Mouse (Mus musculus): ENCODE data around the gene Sgsm2. TPM values are rescaled to one million over a fixed set of nuclear protein-coding genes. Genes with fewer than 3 reads are reported as not detected.

Gene Sgsm2
- polyA plus RNA-seq, 1 experiment from 2014 or later: 6.6 TPM

DNA sequence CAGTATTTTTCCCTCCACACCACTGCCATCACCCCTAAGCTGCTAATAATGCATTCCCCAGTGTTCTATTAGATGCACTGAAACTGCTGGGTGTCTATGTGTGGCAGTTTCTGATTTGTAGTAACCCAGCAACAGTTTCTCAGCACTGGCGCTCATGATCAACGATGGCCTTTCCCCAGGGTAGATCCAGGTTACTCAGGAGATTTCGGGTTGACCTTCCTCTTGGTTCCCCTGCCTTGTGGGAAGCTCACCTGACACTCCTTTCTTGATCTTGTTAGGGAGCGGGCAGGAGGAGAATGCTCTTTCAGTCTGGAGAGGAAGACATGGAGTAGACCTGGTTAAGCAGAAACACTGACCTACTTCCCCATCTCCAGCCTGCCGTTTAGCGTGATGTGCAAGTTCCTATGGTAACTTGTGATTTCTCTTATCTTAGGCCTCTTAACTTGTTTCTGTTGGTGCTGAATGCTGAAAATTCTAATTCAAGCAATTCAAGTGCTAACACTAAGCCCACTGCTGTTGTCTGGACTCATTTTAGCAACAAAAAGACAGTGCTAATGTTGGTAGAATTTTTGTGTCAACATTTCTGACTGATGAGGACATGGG is 88.5 kb downstream of the Sgsm2 start:
- Histone ChIP-seq H3K4me1 (ENCODE audit: insufficient read depth, low read length) (0 out of 2 replicates have a peak, but pooled peaks cover 3% of the 10 kb centered on the region), H3K36me3 (ENCODE audit: insufficient read depth, low read length) (peaks cover 51% of the 10 kb centered on the region), H3K27me3 (ENCODE audit: insufficient read depth, low read length) (no peaks in the 10 kb centered on the region), H3K9ac (replicated peaks; ENCODE audit: low read length) (no peak overlapping the region), H3K27ac (ENCODE audit: low read length) (no peak overlapping the region), H3K4me3 (ENCODE audit: low read length) (no peak overlapping the region), H3K9me3 (ENCODE audit: low read length) (no peaks in the 10 kb centered on the region), H3K4me2 (replicated peaks; ENCODE audit: low read depth, low read length) (no peak overlapping the region)
- no peak for ATAC-seq (ENCODE audit: low FRiP score, low TSS enrichment)
- WGBS: 95% methylated on average over 6 of the region's 6 CpGs

DNA sequence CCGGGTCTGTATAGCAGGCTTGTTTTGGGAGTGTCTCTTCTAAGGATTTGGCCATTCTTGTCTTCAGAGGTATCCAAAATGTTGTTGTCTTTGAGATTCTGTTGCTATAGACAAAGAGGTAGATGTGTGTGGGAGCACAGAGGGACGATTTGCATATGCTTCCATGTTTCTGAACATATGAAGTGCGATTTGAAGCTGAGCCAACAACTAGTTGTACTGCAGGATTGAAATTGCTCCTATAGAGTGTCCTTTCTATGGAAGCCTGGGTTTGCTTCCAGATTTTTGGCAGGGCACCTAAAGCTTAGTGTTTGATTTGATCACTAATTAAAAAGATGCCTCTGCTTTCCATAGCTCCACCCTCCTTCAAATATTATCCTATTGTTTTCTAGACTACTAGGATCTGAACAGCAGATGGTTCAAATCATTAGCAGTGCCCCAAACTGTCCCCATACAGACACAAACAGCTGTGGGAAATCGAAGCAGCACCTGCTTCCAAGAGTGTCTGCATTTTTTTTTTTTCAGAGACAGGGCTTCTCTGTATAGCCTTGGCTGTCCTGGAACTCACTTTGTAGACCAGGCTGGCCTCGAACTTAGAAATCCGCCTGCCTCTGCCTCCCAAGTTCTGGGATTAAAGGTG is 89.5 kb downstream of the Sgsm2 start:
- Histone ChIP-seq H3K4me2 (replicated peaks; ENCODE audit: low read depth, low read length) (no peak overlapping the region), H3K27ac (ENCODE audit: low read length) (no peak overlapping the region), H3K9ac (replicated peaks; ENCODE audit: low read length) (no peak overlapping the region), H3K27me3 (ENCODE audit: insufficient read depth, low read length) (no peaks in the 10 kb centered on the region), H3K4me3 (ENCODE audit: low read length) (no peak overlapping the region), H3K36me3 (ENCODE audit: insufficient read depth, low read length) (peaks cover 47% of the 10 kb centered on the region), H3K9me3 (ENCODE audit: low read length) (no peaks in the 10 kb centered on the region), H3K4me1 (ENCODE audit: insufficient read depth, low read length) (0 out of 2 replicates have a peak, but pooled peaks cover 3% of the 10 kb centered on the region)
- WGBS: 85% methylated on average over 6 of the region's 6 CpGs
- no peak for ATAC-seq (ENCODE audit: low FRiP score, low TSS enrichment)

DNA sequence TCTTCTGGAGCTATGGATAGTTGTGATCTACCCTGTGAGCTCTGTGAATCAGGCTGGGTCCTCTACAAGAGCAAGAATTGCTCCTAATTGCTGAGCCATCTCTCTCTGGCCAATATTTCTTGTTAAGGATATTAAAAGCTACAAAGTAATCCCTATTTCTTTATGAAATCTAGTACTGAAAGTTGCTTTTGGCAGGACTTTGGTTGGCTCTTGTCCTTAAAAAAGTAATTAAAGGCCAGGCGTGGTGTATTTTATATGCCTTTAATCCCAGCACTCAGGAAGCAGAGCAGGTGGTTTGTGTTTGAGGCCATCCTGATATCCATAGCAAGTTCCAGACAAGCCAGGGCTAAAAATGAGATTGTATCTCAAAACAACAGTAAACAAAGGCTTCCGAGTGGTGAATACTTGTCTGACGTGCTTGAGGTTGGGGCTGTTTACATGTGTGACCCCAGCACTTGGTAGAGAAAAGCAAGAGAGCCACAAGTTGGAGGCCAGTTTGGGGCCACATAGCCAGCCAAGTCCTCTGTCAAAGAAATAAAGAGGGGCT is 92.7 kb downstream of the Sgsm2 start:
- 80% methylated on average over 3 of the region's 3 CpGs for WGBS
- peaks cover 48% of the 10 kb centered on the region for H3K36me3 ChIP-seq (ENCODE audit: insufficient read depth, low read length)

DNA sequence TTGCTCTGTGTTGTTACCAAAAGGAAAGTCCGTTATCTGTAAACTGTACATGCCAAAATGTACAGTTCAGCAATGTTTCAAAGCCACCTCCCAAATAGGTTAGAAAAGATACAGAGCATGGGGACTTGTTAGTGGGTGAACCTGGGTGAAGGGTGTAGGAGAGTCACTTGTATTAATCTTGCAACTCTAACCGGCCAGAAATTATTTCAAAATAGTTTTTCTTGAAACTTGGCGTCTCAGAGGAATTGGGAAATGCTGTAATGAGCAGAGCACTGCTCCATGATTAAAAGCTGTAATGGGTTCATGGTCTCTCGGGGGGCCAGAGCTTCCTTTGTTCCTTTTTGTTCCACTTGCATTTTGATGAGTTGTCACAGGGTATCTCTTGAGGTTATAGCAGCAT is 96.2 kb downstream of the Sgsm2 start:
- H3K27me3 ChIP-seq (ENCODE audit: insufficient read depth, low read length): no peaks in the 10 kb centered on the region
- no peak overlapping the region for H3K9ac ChIP-seq (replicated peaks; ENCODE audit: low read length)
- no peaks in the 10 kb centered on the region for H3K4me1 ChIP-seq (ENCODE audit: insufficient read depth, low read length)

More for the DNA sequence above, 92.7 kb downstream of the Sgsm2 start:
- no peak overlapping the region for H3K9ac ChIP-seq (replicated peaks; ENCODE audit: low read length)
- no peaks in the 10 kb centered on the region for H3K27me3 ChIP-seq (ENCODE audit: insufficient read depth, low read length)
- no peak for ATAC-seq (ENCODE audit: low FRiP score, low TSS enrichment)
- H3K4me2 ChIP-seq (replicated peaks; ENCODE audit: low read depth, low read length): no peak overlapping the region
- H3K4me1 ChIP-seq (ENCODE audit: insufficient read depth, low read length): no peaks in the 10 kb centered on the region
- H3K4me3 ChIP-seq (ENCODE audit: low read length): no peak overlapping the region
- H3K9me3 ChIP-seq (ENCODE audit: low read length): no peaks in the 10 kb centered on the region
- no peak overlapping the region for H3K27ac ChIP-seq (ENCODE audit: low read length)

More for the DNA sequence above, 96.2 kb downstream of the Sgsm2 start:
- Histone ChIP-seq H3K4me2 (replicated peaks; ENCODE audit: low read depth, low read length) (no peak overlapping the region), H3K36me3 (ENCODE audit: insufficient read depth, low read length) (peaks cover 50% of the 10 kb centered on the region), H3K9me3 (ENCODE audit: low read length) (no peaks in the 10 kb centered on the region), H3K27ac (ENCODE audit: low read length) (no peak overlapping the region), H3K4me3 (ENCODE audit: low read length) (no peak overlapping the region)
- 87% methylated on average over 4 of the region's 4 CpGs for WGBS
- no peak for ATAC-seq (ENCODE audit: low FRiP score, low TSS enrichment)

Small RNA genes within 50 kb of the gene (microRNA-seq; reads per million reads assigned to microRNA genes)
- 0.79 reads per million for gene Mir6926

Other genes with a start within 250 kb of the Sgsm2 start
- 44.6 and 46.3 TPM in 2 replicates for gene Cluh, start 247.6 kb downstream of the Sgsm2 start, polyA plus RNA-seq (2015; fragmentation: Nextera tagmentation; extraction: Ambion mirVana)
- gene Pafah1b1, start 172.4 kb downstream of the Sgsm2 start, polyA plus RNA-seq (2015; fragmentation: Nextera tagmentation; extraction: Ambion mirVana): 34.4 and 36.9 TPM in 2 replicates
- gene Mettl16, start 126.2 kb downstream of the Sgsm2 start, polyA plus RNA-seq (2015; fragmentation: Nextera tagmentation; extraction: Ambion mirVana): 53.3 and 59.4 TPM in 2 replicates
- 4.7 and 4.8 TPM in 2 replicates for gene Mnt, start 66.1 kb downstream of the Sgsm2 start, polyA plus RNA-seq (2015; fragmentation: Nextera tagmentation; extraction: Ambion mirVana)
- 50.1 and 50.8 TPM in 2 replicates for gene Tsr1, start 1.0 kb upstream of the Sgsm2 start, polyA plus RNA-seq (2015; fragmentation: Nextera tagmentation; extraction: Ambion mirVana)
- 17.9 and 20.5 TPM in 2 replicates for gene Smg6, start 28.8 kb upstream of the Sgsm2 start, polyA plus RNA-seq (2015; fragmentation: Nextera tagmentation; extraction: Ambion mirVana)
- 24.5 and 25.1 TPM in 2 replicates for gene Srr, start 28.9 kb upstream of the Sgsm2 start, polyA plus RNA-seq (2015; fragmentation: Nextera tagmentation; extraction: Ambion mirVana)